Mouse (Mus musculus) liver, embryonic 14.5 days (tissue): ENCODE measurements around the gene Gm16503. TPM values are rescaled to one million over a fixed set of nuclear protein-coding genes. Genes with fewer than 3 reads are reported as not detected.
"Not testable (repeated sequence)": the region's sequence is repeated elsewhere in the genome, so short reads cannot be mapped to it uniquely, and the experiment has no call there.

ENCODE experiments used
- ATAC-seq: fragments of 200-750 bp; cut with Nextera tagmentation; 2 replicates; pipeline ENCODE4 v1.8.0; 2017; ENCODE audit warnings: moderate number of reproducible peaks, mild to moderate bottlenecking, moderate library complexity; ENCODE audit not compliant: insufficient read depth
- DNase-seq, 3 experiments: peaks; one replicate each; pipeline ENCODE4 v3.0.0-alpha.2; 2012 to 2013; ENCODE audit warnings: low read depth in 3 of 3, low spot score in 3 of 3
- H3K27ac ChIP-seq: fragments of 300-500 bp; sonication (generic); 2 replicates; pipeline ENCODE4 v1.5.1; 2014; ENCODE audit warnings: moderate library complexity, mild to moderate bottlenecking, control low read depth, inconsistent platforms
- H3K27me3 ChIP-seq: fragments of 300-500 bp; sonication (generic); 2 replicates; pipeline ENCODE4 v1.6.1; 2014; ENCODE audit warnings: mild to moderate bottlenecking, low read length, moderate library complexity; ENCODE audit not compliant: control insufficient read depth, insufficient read depth
- H3K36me3 ChIP-seq: fragments of 300-500 bp; sonication (generic); replicated peaks from 2 replicates; pipeline ENCODE4 v1.6.1; 2014; ENCODE audit warnings: low read depth; ENCODE audit not compliant: control insufficient read depth, insufficient read depth
- H3K4me1 ChIP-seq, 2 experiments: fragments of 200-500 bp in 1 of 2; fragments of 300-500 bp in 1 of 2; sonication (generic) in 1 of 2; replicated peaks; 2 replicates each; pipeline ENCODE4 v1.6.1; 2012 to 2014; ENCODE audit warnings: antibody characterized with exemption in 1 of 2, inconsistent platforms in 1 of 2, low read length in 1 of 2; ENCODE audit not compliant: control insufficient read depth in 2 of 2, insufficient read depth in 2 of 2
- H3K4me2 ChIP-seq: fragments of 300-500 bp; sonication (generic); 2 replicates; pipeline ENCODE4 v1.6.1; 2014; ENCODE audit warnings: low read depth, mild to moderate bottlenecking, control low read depth, moderate library complexity
- H3K4me3 ChIP-seq, 2 experiments: fragments of 200-500 bp in 1 of 2; fragments of 300-500 bp in 1 of 2; sonication (generic) in 1 of 2; 2 replicates each; pipeline ENCODE4 v1.5.1; 2012 to 2014; ENCODE audit warnings: low read depth in 2 of 2, low read length in 2 of 2, mild to moderate bottlenecking in 2 of 2, control low read depth in 1 of 2, inconsistent platforms in 1 of 2, moderate library complexity in 1 of 2; ENCODE audit not compliant: insufficient read depth in 1 of 2
- H3K9ac ChIP-seq: fragments of 300-500 bp; sonication (generic); replicated peaks from 2 replicates; pipeline ENCODE4 v1.6.1; 2014; ENCODE audit warnings: mild to moderate bottlenecking, control low read depth, moderate library complexity
- H3K9me3 ChIP-seq: fragments of 300-500 bp; sonication (generic); 2 replicates; pipeline ENCODE4 v1.6.1; 2016; ENCODE audit warnings: low read length, mixed read lengths; ENCODE audit not compliant: control insufficient read depth
- CTCF ChIP-seq: IDR thresholded peaks from 2 replicates; pipeline ENCODE4 v1.5.1; 2016; ENCODE audit warnings: antibody characterized with exemption, low read depth, control low read depth
- EP300 ChIP-seq: IDR thresholded peaks from 2 replicates; pipeline ENCODE4 v1.6.1; 2016; ENCODE audit warnings: antibody characterized with exemption, low read depth
- WGBS: fragments of 180-500 bp; shearing (Covaris S2); extraction: QIAGEN DNeasy Blood & Tissue Kit; methylation state at CpG from one replicate; pipeline ENCODE4 v1.1.7; 2014; ENCODE audit not compliant: insufficient replicate concordance; 5-methylcytosine and 5-hydroxymethylcytosine counted together
- polyA plus RNA-seq, 2 experiments: library from polyadenylated mRNA; depleted of rRNA in 1 of 2; stranded (reverse) in 1 of 2; unstranded in 1 of 2; fragments of >200 nt; fragmentation: Nextera tagmentation in 1 of 2; extraction: Ambion mirVana in 1 of 2; gene quantifications; 2 replicates each; pipeline versions ENCODE4 v1.2.1 to v1.2.3; 2012 to 2014

Gene Gm16503
- polyA plus RNA-seq, 2 experiments = 0.04 to 0.16 TPM

DNA sequence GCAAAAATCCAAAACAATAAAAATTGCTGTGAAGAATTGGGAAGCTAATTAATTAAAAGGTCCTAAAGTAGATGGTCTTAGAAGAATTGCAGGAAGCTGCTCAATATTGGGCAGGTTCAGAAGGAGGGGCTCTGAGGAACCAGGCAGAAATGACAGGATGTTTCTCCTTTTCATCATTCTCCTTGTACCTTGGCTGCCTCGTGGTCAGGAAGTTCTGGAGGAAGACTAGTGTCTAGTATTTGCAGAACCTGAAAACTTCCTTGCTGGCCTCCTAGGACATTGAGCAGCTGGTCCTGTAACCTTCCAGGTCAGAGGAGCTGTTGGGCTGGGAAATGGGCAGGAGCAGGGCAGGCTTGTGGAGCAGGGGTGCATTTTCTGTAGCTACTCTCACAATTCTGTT lies 16.9 kb downstream of the Gm16503 start:
- not testable (repeated sequence) for ATAC-seq, H3K4me1 ChIP-seq, H3K4me2 ChIP-seq, H3K9ac ChIP-seq, DNase-seq, H3K4me3 ChIP-seq, H3K9me3 ChIP-seq, H3K36me3 ChIP-seq, H3K27ac ChIP-seq, H3K27me3 ChIP-seq
- WGBS = 14% methylated on average over 1 of the region's 1 CpGs

DNA sequence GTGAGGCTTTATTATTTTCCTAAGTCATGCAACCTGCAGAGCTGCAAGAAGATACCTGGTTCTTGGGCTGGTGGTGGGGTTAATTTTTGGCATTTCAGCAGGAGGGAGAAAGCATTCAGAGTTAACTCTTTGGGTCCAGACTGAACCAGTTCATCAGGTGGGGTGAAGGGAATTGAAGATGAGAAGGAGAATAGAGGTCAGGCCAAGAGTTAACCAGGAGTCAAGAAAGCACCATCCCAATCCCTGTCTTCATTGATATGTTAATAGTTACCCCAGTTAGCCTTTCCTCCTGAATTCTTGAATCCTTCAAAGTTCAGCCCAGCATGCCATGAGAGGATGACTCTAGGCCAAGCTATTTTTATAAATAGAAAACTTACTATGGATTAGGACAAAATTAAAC lies 18.0 kb downstream of the Gm16503 start:
- not testable (repeated sequence) for H3K36me3 ChIP-seq, DNase-seq, H3K27ac ChIP-seq, H3K9ac ChIP-seq, H3K9me3 ChIP-seq, H3K27me3 ChIP-seq, ATAC-seq, H3K4me3 ChIP-seq, H3K4me1 ChIP-seq, H3K4me2 ChIP-seq

GRCm38 (mm10) chr4:147559096-147559495 lies 19.1 kb downstream of the Gm16503 start:
- not testable (repeated sequence) for H3K9ac ChIP-seq, DNase-seq, H3K9me3 ChIP-seq, H3K27ac ChIP-seq, H3K36me3 ChIP-seq, H3K4me1 ChIP-seq, H3K4me2 ChIP-seq, H3K27me3 ChIP-seq, H3K4me3 ChIP-seq, ATAC-seq
- WGBS = 28% methylated on average over 1 of the region's 1 CpGs

DNA sequence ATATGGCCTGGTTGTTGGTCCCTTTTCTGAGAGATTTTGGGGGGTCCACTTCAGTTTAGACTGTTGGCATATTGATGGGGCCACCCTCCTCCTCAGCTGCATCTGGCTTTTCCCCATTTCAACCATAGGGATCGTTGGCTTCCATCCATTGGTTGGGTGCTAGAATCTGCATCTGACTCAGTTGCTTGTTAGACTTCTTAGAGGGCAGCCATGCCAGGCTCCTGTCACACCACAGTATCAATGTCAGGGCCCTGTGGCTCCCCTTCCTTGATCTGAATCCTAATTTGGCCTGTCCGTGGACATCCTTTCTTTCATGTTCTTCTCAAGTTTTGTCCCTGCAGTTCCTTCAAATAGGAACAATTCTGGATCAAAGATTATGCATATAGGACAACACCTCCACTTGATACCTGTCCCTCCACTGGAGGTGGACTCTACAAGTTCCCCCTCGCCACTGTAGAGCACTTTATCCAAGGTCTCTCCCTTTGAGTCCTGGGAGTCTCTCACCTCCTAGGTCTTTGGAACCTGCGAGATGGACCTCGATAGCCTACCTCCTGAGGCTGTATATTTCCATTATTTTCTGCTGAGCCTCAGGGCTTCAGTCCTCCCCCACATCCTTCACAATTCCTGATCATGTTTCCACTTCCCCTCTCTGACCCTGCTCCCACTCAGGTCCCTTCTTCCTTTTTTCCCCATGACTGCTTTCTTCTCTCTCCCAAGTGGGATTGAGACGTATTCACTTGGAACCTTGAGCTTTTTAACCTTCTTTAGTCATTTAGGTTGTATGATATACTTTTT lies 25.6 kb downstream of the Gm16503 start:
- DNase-seq = no peak
- 48% methylated on average over 6 of the region's 6 CpGs for WGBS

DNA sequence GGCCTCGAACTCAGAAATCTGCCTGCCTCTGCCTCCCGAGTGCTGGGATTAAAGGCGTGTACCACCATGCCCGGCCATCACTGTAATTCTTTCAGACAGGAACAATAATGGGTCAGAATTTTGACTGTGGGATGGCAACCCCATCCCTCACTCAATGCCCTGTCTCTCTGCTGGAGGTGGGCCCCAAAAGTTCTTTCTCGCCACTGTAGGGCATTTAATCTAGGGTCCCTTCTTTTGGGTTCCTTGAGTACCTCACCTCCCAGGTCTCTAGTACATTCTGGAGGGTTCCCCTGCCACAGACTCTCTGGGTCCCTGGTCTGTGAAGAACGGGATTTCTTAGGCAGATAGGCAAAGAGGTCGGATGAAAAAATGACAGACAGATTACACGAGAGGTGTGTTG lies 31.1 kb downstream of the Gm16503 start:
- not testable (repeated sequence) for H3K4me3 ChIP-seq, H3K4me1 ChIP-seq, H3K9me3 ChIP-seq, H3K4me2 ChIP-seq, H3K27ac ChIP-seq, DNase-seq, H3K36me3 ChIP-seq, ATAC-seq, H3K9ac ChIP-seq, H3K27me3 ChIP-seq
- 57% methylated on average over 8 of the region's 8 CpGs for WGBS

More for the DNA sequence above, 25.6 kb downstream of the Gm16503 start:
- Histone ChIP-seq H3K4me2 (no peak overlapping the region), H3K9ac (no peak overlapping the region), H3K27ac (no peak overlapping the region), H3K4me3 (no peak overlapping the region), H3K4me1 (no peaks in the 10 kb centered on the region), H3K9me3 (no peaks in the 10 kb centered on the region; the same call in 1 of the 2 replicates), H3K27me3 (no peaks in the 10 kb centered on the region), H3K36me3 (no peaks in the 10 kb centered on the region)
- no peak for ATAC-seq
- no peak for TF ChIP-seq CTCF
- no peak for TF ChIP-seq EP300

DNA sequence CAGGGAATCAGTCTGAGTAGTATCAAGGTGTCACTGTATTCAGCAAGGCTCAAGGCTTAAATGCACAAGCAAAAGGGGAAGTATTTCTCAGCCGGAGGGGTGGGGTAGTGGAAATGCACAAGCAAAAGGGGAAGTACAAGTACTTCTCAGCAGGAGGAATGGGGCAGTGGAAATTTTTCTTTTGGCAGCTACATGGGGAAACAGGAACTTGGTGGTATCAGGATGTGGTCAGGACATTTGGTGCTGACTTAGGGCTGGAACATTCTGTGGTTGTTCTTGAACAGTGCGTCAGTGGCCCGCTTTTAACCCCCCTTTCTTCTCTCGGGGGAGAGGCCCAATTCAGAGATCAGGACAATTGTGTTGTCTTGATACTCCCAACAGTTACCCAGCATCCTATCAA lies 39.4 kb downstream of the Gm16503 start:
- not testable (repeated sequence) for H3K4me1 ChIP-seq, H3K27me3 ChIP-seq, H3K4me3 ChIP-seq, H3K4me2 ChIP-seq, H3K9me3 ChIP-seq, H3K27ac ChIP-seq, H3K9ac ChIP-seq, ATAC-seq, DNase-seq, H3K36me3 ChIP-seq
- WGBS = 46% methylated on average over 4 of the region's 4 CpGs
